Mouse (Mus musculus) CH12.LX (cell line): ENCODE measurements at regions not wholly inside any gene's neighbourhood (a gene's known extent, or its start where the extent isn't known, plus 50 kb on each side); places are given as distances from the start of the nearest gene placed in this dataset.

Experiments used
- DNase-seq: peaks from one replicate; pipeline ENCODE4 v3.0.0-alpha.2; 2013; ENCODE audit errors: extremely low read depth
- H3K27ac ChIP-seq: 2 replicates; pipeline ENCODE4 v1.5.1; 2012; ENCODE audit warnings: low read depth, mild to moderate bottlenecking, control low read depth, moderate library complexity; ENCODE audit not compliant: insufficient read depth
- H3K27me3 ChIP-seq: replicated peaks from 2 replicates; pipeline ENCODE3; 2012; ENCODE audit warnings: inconsistent platforms
- H3K36me3 ChIP-seq, 2 experiments: replicated peaks in 1 of 2; 2 replicates each; pipeline versions ENCODE3 to v1.6.1; 2012; ENCODE audit warnings: inconsistent platforms in 1 of 2, low read length in 1 of 2, mild to moderate bottlenecking in 1 of 2, mixed read lengths in 1 of 2, moderate library complexity in 1 of 2; ENCODE audit not compliant: control insufficient read depth in 1 of 2, insufficient read depth in 1 of 2
- H3K4me1 ChIP-seq, 2 experiments: 2 replicates each; pipeline ENCODE4 v1.6.1; 2012; ENCODE audit warnings: inconsistent platforms in 1 of 2, moderate library complexity in 1 of 2; ENCODE audit not compliant: insufficient read depth in 2 of 2, control insufficient read depth in 1 of 2
- H3K4me2 ChIP-seq: 2 replicates; pipeline ENCODE4 v1.6.1; 2012; ENCODE audit warnings: low read depth, mild to moderate bottlenecking, control low read depth; ENCODE audit not compliant: poor library complexity, insufficient read depth, severe bottlenecking
- H3K4me3 ChIP-seq, 3 experiments: fragments of 150-350 bp in 1 of 3; sonication (generic) in 1 of 3; replicated peaks in 1 of 3; 2 replicates each; pipeline versions ENCODE3 to v1.5.1; 2011 to 2012; ENCODE audit warnings: low read depth in 2 of 3, low read length in 2 of 3, mild to moderate bottlenecking in 2 of 3, moderate library complexity in 2 of 3, control low read depth in 1 of 3, improper control_type of control experiment in 1 of 3, inconsistent platforms in 1 of 3, mixed read lengths in 1 of 3; ENCODE audit not compliant: poor library complexity in 1 of 3
- H3K79me2 ChIP-seq: replicated peaks from 2 replicates; pipeline ENCODE4 v1.6.1; 2012; ENCODE audit warnings: mild to moderate bottlenecking, moderate library complexity; ENCODE audit not compliant: control insufficient read depth, poor library complexity, insufficient read depth, severe bottlenecking; ENCODE audit errors: extremely low read depth
- H3K9ac ChIP-seq: 2 replicates; pipeline ENCODE4 v1.6.1; 2012; ENCODE audit warnings: low read depth, mild to moderate bottlenecking, control low read depth, moderate library complexity; ENCODE audit not compliant: insufficient read depth
- H3K9me3 ChIP-seq: replicated peaks from 2 replicates; pipeline ENCODE3; 2012; ENCODE audit warnings: low read length, inconsistent platforms, mixed read lengths
- BHLHE40 ChIP-seq: IDR thresholded peaks from 2 replicates; pipeline ENCODE4 v1.6.1; 2011; ENCODE audit warnings: mild to moderate bottlenecking, low read depth, low read length, improper control_type of control experiment
- CHD2 ChIP-seq: IDR thresholded peaks from 2 replicates; pipeline ENCODE4 v1.6.1; 2011; ENCODE audit warnings: low read length, improper control_type of control experiment
- EP300 ChIP-seq: IDR thresholded peaks from 2 replicates; pipeline ENCODE4 v1.6.1; 2011; ENCODE audit warnings: low read length, improper control_type of control experiment
- ETS1 ChIP-seq: conservative IDR thresholded peaks from 2 replicates; pipeline ENCODE4 v1.6.1; 2012; ENCODE audit warnings: low read depth, mild to moderate bottlenecking, inconsistent platforms, low read length, improper control_type of control experiment, moderate library complexity
- GABPA ChIP-seq: IDR thresholded peaks from 2 replicates; pipeline ENCODE4 v1.6.1; 2012; ENCODE audit warnings: low read depth, low read length, improper control_type of control experiment, inconsistent platforms; ENCODE audit not compliant: insufficient replicate concordance
- IRF4 ChIP-seq: IDR thresholded peaks from 2 replicates; pipeline ENCODE4 v1.6.1; 2014; ENCODE audit warnings: low read depth, mild to moderate bottlenecking, inconsistent platforms, low read length, improper control_type of control experiment
- MEF2A ChIP-seq: IDR thresholded peaks from 2 replicates; pipeline ENCODE4 v1.6.1; 2014; ENCODE audit warnings: low read depth, mild to moderate bottlenecking, inconsistent platforms, low read length, improper control_type of control experiment, borderline replicate concordance
- MXI1 ChIP-seq: IDR thresholded peaks from 2 replicates; pipeline ENCODE4 v1.6.1; 2011; ENCODE audit warnings: mild to moderate bottlenecking, low read depth, low read length, improper control_type of control experiment
- MYC ChIP-seq: IDR thresholded peaks from 2 replicates; pipeline ENCODE4 v1.6.1; 2011; ENCODE audit warnings: low read depth, mild to moderate bottlenecking, improper control_type of control experiment, low read length
- NRF1 ChIP-seq: IDR thresholded peaks from 2 replicates; pipeline ENCODE4 v1.6.1; 2014; ENCODE audit warnings: low read depth, mild to moderate bottlenecking, inconsistent platforms, low read length, improper control_type of control experiment, moderate library complexity
- PAX5 ChIP-seq: IDR thresholded peaks from 2 replicates; pipeline ENCODE4 v1.6.1; 2012; ENCODE audit warnings: low read length, inconsistent platforms, mixed read lengths
- POLR2A ChIP-seq: IDR thresholded peaks from 2 replicates; pipeline ENCODE4 v1.6.1; 2011; ENCODE audit warnings: low read depth, mild to moderate bottlenecking, improper control_type of control experiment, low read length
- POLR2AphosphoS2 ChIP-seq: IDR thresholded peaks from 2 replicates; pipeline ENCODE4 v1.6.1; 2011; ENCODE audit warnings: low read depth, low read length, improper control_type of control experiment
- RCOR1 ChIP-seq: conservative IDR thresholded peaks from 2 replicates; pipeline ENCODE4 v1.6.1; 2012; ENCODE audit warnings: low read depth, mild to moderate bottlenecking, inconsistent platforms, low read length, improper control_type of control experiment
- TBP ChIP-seq: conservative IDR thresholded peaks from 2 replicates; pipeline ENCODE4 v1.6.1; 2011; ENCODE audit warnings: low read depth, low read length, improper control_type of control experiment
- TCF12 ChIP-seq: IDR thresholded peaks from 2 replicates; pipeline ENCODE4 v1.6.1; 2014; ENCODE audit warnings: low read depth, mild to moderate bottlenecking, inconsistent platforms, low read length, improper control_type of control experiment
- UBTF ChIP-seq: IDR thresholded peaks from 2 replicates; pipeline ENCODE4 v1.6.1; 2012; ENCODE audit warnings: low read depth, mild to moderate bottlenecking, inconsistent platforms, low read length, improper control_type of control experiment, moderate library complexity
- USF1 ChIP-seq: IDR thresholded peaks from 2 replicates; pipeline ENCODE4 v1.6.1; 2014; ENCODE audit warnings: low read depth, mild to moderate bottlenecking, inconsistent platforms, low read length, improper control_type of control experiment
- USF2 ChIP-seq: conservative IDR thresholded peaks from 2 replicates; pipeline ENCODE4 v1.6.1; 2011; ENCODE audit warnings: low read depth, low read length, improper control_type of control experiment
- ZC3H11A ChIP-seq: IDR thresholded peaks from 2 replicates; pipeline ENCODE4 v1.6.1; 2012; ENCODE audit warnings: low read depth, mild to moderate bottlenecking, inconsistent platforms, low read length, improper control_type of control experiment
- ZMIZ1 ChIP-seq: IDR thresholded peaks from 2 replicates; pipeline ENCODE4 v1.6.1; 2012; ENCODE audit warnings: low read depth, mild to moderate bottlenecking, inconsistent platforms, low read length, improper control_type of control experiment
- ZNF384 ChIP-seq: IDR thresholded peaks from 2 replicates; pipeline ENCODE4 v1.6.1; 2012; ENCODE audit warnings: low read depth, low read length, improper control_type of control experiment, inconsistent platforms
- dilution Hi-C: fragments of 300-500 bp; cut with MboI; formaldehyde crosslinking; loops from 2 replicates; pipeline ENCODE4 v1.14.3; 2020; ENCODE audit warnings: low sequenced_read_pairs; ENCODE audit not compliant: extremely low pct_unique_long_range_greater_than_20kb, extremely low pct_ligation_motif_present
- in situ Hi-C: fragments of 300-500 bp; cut with MboI; formaldehyde crosslinking; loops from 3 replicates; pipeline ENCODE4 v1.14.3; 2019; ENCODE audit warnings: low sequenced_read_pairs, low pct_ligation_motif_present, low pct_unique_long_range_greater_than_20kb, mixed read lengths

GRCm38 (mm10) chr7:124880771-124881170 lies 563.7 kb upstream of the Kdm8 start:
- Histone ChIP-seq H3K9me3 (peaks cover 8% of the 10 kb centered on the region), H3K27ac (no peak overlapping the region), H3K4me3 (no peak overlapping the region), H3K4me2 (no peak overlapping the region), H3K9ac (no peak overlapping the region), H3K4me1 (no peaks in the 10 kb centered on the region), H3K36me3 (no peaks in the 10 kb centered on the region), H3K27me3 (peaks cover 2% of the 10 kb centered on the region), H3K79me2 (no peaks in the 10 kb centered on the region)
- no peak for DNase-seq
- dilution Hi-C loops: no loop called here
- in situ Hi-C loops: no loop called here
- TF ChIP-seq MYC (no peak), PAX5 (no peak), POLR2AphosphoS2 (no peak), GABPA (no peak), ZMIZ1 (no peak), RCOR1 (no peak), ZC3H11A (no peak), ZNF384 (no peak), ETS1 (no peak), UBTF (no peak), TBP (no peak), POLR2A (no peak), TCF12 (no peak), MEF2A (no peak), EP300 (no peak), USF1 (no peak), IRF4 (no peak), USF2 (no peak), BHLHE40 (no peak)

GRCm38 (mm10) chr7:124907233-124907632 lies 537.2 kb upstream of the Kdm8 start:
- no peaks in the 10 kb centered on the region for H3K4me1 ChIP-seq

More at GRCm38 (mm10) chr7:124907233-124907632, 537.2 kb upstream of the Kdm8 start:
- dilution Hi-C loops (no loop called here), in situ Hi-C loops (no loop called here)
- Histone ChIP-seq H3K27me3 (peaks cover 16% of the 10 kb centered on the region), H3K4me3 (no peak overlapping the region), H3K9ac (no peak overlapping the region), H3K79me2 (no peaks in the 10 kb centered on the region), H3K4me2 (no peak overlapping the region), H3K9me3 (peaks cover 51% of the 10 kb centered on the region), H3K36me3 (no peaks in the 10 kb centered on the region), H3K27ac (no peak overlapping the region)
- no peak for DNase-seq
- TF ChIP-seq MXI1 (no peak), NRF1 (no peak), UBTF (no peak), TCF12 (no peak), TBP (no peak), ZC3H11A (no peak), CHD2 (no peak)
